Mouse (Mus musculus): ENCODE data around the gene Chka. TPM values are rescaled to one million over a fixed set of nuclear protein-coding genes. Genes with fewer than 3 reads are reported as not detected.

The Chka gene
- polyA plus RNA-seq, 3 experiments from 2014 or later, result 1.6 to 4.9 (median 4.3) TPM

GRCm38 (mm10) chr19:3890181-3890580 is 38.6 kb downstream of the Chka start:
- ATAC-seq, result no peak

GRCm38 (mm10) chr19:3893545-3894116 is 42.1 kb downstream of the Chka start:
- ATAC-seq, result no peak

- ATAC-seq, result no peak
These were observed 42.7 kb downstream of the Chka start for GRCm38 (mm10) chr19:3894294-3894693.

- no peak for ATAC-seq
These were observed 43.6 kb downstream of the Chka start for GRCm38 (mm10) chr19:3895171-3895631.

- ATAC-seq, result no peak
These were observed 44.6 kb downstream of the Chka start for GRCm38 (mm10) chr19:3896208-3896607.

- ATAC-seq, result no peak
These were observed 46.0 kb downstream of the Chka start for GRCm38 (mm10) chr19:3897557-3897956.

- no peak for ATAC-seq
These were observed 47.4 kb downstream of the Chka start for GRCm38 (mm10) chr19:3898952-3899351.

GRCm38 (mm10) chr19:3899618-3900017 is 48.0 kb downstream of the Chka start:
- no peak for ATAC-seq

GRCm38 (mm10) chr19:3902966-3903365 is 51.4 kb downstream of the Chka start:
- ATAC-seq, result no peak

GRCm38 (mm10) chr19:3903648-3904362 is 52.2 kb downstream of the Chka start:
- ATAC-seq, result no peak

GRCm38 (mm10) chr19:3904363-3904675 is 52.7 kb downstream of the Chka start:
- ATAC-seq, result no peak

GRCm38 (mm10) chr19:3905261-3905969 is 53.8 kb downstream of the Chka start:
- no peak for ATAC-seq

GRCm38 (mm10) chr19:3906326-3906725 is 54.8 kb downstream of the Chka start:
- peak; percentile 33 for ATAC-seq

GRCm38 (mm10) chr19:3906795-3907786 is 55.5 kb downstream of the Chka start, which contains the start of gene Tcirg1:
Gene Tcirg1, minus strand, starts transcription at chr19:3907133.
- peak; percentile 80 for ATAC-seq

GRCm38 (mm10) chr19:3907876-3908660 is 56.5 kb downstream of the Chka start:
- ATAC-seq, result no peak

GRCm38 (mm10) chr19:3910206-3910605 is 58.6 kb downstream of the Chka start:
- no peak for ATAC-seq

- peak; percentile 99 for ATAC-seq
These were observed 61.0 kb downstream of the Chka start, which contains the start of gene Ndufs8 for GRCm38 (mm10) chr19:3912337-3913204. Gene Ndufs8, minus strand, starts transcription at chr19:3912774.

GRCm38 (mm10) chr19:3913692-3914091 is 62.1 kb downstream of the Chka start:
- ATAC-seq, result no peak

GRCm38 (mm10) chr19:3914535-3914934 is 63.0 kb downstream of the Chka start:
- no peak for ATAC-seq

GRCm38 (mm10) chr19:3916727-3917126 is 65.2 kb downstream of the Chka start:
- no peak for ATAC-seq

GRCm38 (mm10) chr19:3919928-3920327 is 68.4 kb downstream of the Chka start:
- ATAC-seq, result no peak
